Mouse (Mus musculus): ENCODE measurements around the gene Tpgs1. TPM values are rescaled to one million over a fixed set of nuclear protein-coding genes. Genes with fewer than 3 reads are reported as not detected.

Gene Tpgs1
- total RNA-seq, 2 experiments from 2014 or later: 68.5 to 80.9 TPM

DNA sequence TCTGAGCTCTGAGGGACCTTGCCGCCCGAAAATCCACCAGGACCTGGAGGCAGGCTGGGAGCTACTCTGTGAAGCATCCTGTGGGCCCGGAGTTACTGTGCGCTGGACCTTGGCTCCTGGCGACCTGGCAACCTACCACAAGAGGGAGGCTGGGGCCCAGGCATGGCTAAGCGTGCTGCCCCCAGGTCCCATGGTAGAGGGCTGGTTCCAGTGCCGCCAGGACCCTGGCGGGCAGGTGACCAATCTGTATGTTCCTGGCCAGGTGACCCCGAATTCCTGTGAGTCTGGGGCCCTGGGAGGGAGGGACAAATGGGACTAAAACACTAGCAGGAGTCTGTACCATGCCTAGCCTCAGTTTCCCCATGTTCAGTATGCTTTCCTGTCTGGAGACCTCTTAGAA lies 2.7 kb upstream of the Tpgs1 start:
- no peak for DNase-seq (ENCODE audit: low spot score in 2 of 2)

DNA sequence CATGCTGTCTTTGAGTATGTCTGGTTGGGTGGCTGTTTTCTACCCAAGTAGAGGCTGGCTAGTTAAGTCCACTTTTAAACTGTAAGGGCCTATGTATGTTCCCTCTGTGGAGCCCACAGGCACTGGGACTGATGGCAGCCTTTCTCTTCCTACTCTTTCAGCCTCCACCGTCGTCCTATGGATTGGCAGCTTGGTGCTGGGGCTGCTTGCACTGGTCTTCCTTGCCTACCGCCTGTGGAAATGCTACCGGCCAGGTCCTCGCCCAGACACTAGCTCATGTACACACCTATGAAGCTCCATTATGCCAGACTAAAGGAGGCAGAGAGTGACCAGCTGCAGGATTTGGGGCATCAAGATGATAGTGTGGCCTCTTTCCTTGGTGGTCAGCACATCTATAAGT lies 1.1 kb upstream of the Tpgs1 start:
- DNase-seq (ENCODE audit: low spot score in 2 of 2): no peak

DNA sequence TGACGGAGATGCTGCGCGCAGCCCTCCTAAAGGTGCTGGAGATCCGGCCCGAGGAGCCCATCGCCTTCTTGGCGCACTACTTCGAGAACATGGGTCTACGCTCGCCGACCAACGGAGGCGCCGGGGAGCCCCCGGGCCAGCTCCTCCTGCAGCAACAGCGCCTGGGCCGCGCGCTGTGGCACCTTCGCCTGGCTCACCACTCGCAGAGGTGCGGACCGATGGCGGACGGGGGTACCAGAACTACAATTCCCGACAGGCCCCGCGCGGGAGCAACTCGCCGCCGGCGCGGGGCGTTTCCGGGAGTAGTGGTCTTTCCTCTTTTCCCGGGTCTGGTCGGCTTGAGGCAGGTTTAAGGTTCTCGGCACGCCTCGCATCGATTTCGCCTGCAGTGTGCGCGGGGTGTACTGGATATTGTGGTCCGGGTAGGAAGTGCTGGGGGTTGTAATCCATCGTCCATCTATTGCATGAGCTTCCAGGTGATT lies 448 bp downstream of the Tpgs1 start:
- DNase-seq (ENCODE audit: low spot score in 2 of 2): peak; percentile 82 to 86

DNA sequence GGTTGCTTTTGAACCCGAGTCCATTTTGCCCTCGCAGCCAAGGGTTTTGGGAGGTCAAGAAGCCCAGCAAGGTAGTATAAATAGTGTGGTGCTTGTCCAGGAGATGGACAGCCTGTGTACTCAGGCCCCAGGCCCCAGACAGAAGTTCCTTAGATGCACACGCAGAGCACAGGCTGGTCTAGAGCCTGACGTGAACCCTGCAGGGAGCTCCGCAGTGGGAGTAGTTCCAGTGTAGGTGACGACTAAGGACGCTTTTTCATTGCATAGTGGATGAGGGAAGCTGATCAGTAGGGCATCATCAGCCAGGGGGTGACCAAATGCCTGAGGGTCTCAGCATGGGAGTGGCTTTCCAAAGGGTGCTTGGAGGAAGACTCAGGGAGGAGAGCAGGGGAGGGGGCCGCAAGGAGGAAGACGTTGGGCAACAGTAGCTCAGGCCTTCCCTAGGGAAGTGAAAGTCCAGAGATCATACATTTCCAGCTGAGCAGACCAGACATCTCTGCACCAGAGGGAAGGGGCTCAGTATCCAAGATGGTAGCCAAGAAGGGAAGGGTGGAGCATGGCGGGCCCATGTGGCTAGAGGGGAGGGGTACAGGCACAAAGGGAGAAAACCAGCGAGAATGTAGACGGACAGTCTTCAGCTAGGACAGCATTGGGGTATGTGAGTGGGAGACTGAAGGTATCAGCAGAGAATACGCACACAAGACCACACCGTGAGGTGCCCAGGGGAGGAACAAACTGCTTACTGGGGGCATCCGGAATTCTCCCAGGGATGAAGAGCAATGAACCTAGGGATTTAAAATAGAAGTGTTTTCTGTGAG lies 1.1 kb downstream of the Tpgs1 start:
- no peak for DNase-seq (ENCODE audit: low spot score in 2 of 2)

DNA sequence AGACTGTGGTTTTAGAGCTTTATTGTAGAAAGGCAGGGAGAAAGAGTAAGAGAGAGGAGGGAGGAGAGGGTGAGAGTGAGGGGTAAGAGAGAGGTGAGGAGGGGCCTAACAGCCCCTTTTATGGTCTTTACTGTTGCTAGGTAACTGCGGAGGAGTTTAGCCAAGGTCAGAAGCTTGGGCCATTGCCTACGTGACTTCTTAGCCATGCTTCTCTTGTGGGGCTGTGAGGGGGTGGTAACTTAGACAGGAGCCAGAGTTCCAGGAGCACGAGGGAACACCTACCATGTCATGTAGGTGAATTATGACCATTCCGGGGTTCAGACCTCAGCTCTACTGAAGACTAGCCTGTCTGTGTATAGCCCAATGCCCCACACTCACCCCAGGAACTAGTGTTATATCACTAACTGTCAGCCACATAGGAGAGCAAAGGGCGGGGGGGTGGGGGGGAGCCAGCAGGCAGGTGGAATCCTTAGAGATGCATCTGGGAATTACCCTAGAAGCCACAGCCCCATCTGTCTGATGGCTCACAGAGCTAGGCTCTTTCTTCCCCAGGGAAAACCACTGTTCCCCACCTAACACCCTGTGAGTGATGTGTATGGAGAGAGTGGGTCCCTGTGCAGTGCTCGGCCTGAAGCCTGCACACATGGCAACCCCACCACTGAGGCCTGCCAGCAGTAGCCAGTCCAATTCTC lies 2.4 kb downstream of the Tpgs1 start:
- no peak for DNase-seq (ENCODE audit: low spot score in 2 of 2)

DNA sequence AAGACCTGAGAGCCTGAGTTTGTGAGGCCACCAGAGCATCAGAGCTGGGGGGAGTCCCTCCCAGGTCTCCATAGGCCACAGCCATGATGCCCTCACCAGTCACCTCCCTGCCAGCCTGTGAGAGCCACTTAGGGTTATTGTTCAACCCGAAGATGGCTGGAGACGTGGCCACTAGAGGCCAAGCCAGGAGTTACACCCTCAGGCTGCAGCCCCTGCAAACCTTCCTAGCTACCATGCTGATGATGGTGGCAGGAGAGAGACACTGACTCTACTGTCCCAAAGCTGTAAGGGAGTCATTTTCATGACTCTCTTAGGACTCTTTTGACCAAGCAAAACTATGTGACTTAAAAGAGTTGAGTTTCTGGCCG lies 2.9 kb downstream of the Tpgs1 start:
- DNase-seq (ENCODE audit: low spot score in 2 of 2): no peak

DNA sequence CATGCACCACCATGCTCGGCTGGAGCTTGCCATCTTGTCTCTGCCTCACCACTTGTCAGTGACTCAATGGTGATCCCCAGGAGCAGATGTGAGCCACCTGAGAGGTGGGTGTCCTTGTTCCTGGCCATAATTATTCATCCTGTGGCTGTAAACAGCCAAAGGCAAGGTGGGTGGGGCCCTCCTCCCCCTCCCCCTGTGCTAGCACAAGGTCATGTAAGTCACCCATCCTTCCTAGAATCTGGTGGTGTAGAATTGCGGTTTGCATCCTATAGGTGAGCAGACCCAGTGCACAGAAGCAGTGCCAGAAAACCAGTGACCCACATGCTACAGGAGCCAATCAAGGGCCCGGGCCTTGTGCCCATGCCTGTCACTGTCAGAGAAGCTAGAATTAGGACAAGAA lies 3.9 kb downstream of the Tpgs1 start:
- no peak for DNase-seq (ENCODE audit: low spot score in 2 of 2)

DNA sequence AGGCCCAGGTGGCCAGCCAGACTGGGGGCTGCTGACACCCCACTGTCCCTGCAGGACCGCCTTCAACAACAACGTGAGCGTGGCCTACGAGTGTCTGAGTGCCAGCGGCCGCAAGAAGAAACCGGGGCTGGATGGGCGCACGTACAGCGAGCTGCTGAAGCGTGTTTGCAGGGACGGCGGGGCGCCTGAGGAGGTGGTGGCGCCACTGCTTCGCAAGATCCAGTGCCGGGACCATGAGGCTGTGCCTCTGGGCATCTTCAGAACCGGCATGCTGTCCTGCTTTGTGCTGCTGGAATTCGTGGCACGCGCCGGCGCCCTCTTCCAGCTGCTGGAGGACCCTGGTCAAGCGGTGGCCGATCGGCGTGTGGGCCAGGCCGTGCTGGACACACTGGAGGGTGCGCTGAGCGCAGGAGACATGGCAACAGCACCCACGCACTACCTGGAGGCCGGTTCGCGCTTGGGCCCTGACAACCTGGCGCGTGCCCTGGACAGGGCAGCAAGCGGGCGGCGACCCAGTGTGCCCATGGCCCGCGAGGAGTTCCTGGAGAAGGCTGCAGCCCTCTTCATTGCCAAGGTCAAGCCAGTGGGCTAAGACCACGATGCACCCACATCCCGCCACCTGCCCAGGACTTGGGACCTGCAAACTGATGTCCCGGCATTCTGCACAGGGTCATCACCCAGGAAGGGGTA lies 6.3 kb downstream of the Tpgs1 start:
- no peak for DNase-seq (ENCODE audit: low spot score in 2 of 2)

DNA sequence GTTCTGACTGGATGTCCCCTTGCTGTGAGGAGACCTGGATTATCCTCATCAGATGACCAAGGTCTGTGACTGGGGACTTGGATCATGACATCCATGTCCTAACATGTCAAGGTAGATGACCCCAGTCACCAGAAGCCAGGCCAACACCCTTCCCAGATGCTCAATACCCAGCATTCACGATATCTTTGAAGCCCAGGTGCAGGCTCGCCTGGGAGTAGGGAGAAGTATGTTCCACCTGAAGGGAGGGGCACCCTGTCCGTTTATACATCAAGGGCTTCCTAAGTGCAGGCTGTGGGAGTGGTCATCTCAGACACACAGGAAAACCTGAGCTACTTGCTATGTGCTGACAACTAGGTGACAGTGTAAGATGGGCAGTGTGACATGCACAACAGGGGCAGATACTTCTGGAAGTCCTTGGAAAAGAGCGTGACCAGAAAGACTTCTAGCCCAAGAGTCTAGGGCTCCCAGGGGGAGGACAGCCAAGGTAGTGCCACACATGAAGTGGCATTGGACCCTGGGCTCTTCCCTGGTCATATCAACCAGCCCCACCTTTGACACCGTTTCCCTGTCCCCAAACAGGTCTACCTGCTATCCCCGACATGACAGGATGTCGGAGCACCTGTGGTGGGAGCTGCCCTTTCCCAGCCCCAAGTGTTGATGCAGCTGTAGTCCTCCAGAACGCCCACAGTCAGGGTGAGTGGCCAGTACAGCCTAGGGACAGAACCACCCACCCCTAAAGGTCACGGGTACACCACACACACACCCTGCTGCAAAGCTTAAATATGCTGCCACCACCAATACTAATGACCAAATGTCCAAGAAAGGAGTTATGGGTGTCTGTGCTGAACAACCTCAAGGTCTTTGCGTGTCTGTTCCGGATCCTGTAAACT lies 11.7 kb downstream of the Tpgs1 start:
- DNase-seq (ENCODE audit: low spot score in 2 of 2): no peak

DNA sequence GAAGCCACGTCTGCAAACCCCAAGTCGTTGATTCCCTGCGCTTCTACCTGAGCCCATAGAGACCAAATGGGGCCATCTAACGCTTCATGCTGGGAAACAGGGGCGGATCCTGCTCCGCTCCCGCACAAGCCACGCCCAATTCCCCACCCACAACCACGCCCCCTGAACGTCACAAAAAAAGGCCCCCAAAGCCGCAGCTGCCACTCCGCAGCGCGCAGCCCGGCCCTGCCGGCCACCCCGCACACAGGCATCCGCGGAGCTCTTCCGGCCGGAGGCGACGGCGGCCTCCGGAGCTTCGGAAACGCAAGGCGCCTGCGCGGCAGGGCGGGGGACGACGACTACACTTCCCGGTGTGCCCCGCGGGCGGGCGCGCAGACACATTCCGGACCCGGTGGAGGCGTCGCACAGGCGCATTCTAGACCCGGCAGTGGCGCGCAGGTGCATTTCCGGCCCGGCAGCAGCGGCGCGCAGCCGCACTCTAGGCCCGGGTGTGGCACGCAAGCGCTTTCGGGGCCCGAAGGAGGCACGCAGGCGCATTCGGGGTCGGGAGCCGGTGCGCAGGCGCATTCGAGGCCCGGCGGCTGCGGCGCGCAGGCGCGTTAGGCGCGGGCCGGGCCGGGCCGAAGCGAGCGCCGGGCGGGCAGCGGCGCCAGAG lies 12.5 kb downstream of the Tpgs1 start, which contains the start of gene Cdc34:
TSS of gene Cdc34 (plus strand) at position 605 of the 655 bp plus-strand sequence.
- peak; percentile 97 to 99 for DNase-seq (ENCODE audit: low spot score in 2 of 2)

DNA sequence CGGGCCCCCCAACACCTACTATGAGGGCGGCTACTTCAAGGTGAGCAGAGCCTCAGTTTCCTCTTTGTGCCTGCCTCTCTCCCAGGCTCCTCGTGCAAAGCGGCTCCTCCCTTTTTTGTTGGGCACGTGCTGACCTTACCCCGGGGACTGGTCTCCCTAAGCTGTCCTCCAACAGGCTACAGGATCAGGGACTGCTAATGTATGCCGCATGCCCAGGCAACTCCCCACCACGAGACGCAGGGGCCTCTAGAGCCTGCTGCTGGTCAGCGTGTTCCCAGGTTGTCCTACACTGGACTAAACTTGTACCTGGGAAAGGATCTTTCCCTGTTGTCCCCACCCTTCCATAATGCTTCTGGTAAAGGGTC lies 13.4 kb downstream of the Tpgs1 start:
- DNase-seq (ENCODE audit: low spot score in 2 of 2): peak; percentile 49 to 52

DNA sequence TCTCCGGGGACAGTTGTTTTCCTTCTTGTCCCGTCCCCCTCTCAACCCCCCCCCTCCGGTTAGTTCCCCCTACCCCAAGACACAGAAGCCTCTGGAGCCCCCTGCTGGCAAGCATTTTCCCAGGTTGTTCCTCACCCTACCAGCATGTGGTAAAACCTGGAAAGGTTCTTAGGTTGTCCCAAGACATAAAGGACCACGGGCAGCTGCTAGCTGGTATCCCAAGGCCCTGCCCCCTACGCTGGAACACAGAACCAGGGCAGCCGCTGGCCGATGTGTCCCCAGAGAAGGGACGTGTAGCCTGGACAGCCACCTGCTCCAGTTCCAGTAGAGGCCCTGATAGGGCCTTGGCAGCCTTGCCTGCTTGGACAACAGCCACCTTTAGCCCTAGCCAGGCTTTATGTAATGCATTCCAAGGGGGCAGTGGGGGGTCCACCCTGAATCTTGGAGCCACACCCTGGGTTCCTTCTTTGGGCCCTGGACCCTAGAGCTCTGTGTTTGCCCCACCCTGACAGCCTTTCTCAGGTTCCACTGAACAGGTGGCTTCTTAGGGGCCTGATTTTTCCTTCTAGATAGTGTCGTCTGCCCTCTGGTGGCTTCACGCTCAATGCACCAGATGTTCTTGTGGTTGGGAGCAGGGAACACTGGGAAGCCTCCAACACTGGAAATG lies 13.9 kb downstream of the Tpgs1 start:
- DNase-seq (ENCODE audit: low spot score in 2 of 2): peak; percentile 69 to 74

DNA sequence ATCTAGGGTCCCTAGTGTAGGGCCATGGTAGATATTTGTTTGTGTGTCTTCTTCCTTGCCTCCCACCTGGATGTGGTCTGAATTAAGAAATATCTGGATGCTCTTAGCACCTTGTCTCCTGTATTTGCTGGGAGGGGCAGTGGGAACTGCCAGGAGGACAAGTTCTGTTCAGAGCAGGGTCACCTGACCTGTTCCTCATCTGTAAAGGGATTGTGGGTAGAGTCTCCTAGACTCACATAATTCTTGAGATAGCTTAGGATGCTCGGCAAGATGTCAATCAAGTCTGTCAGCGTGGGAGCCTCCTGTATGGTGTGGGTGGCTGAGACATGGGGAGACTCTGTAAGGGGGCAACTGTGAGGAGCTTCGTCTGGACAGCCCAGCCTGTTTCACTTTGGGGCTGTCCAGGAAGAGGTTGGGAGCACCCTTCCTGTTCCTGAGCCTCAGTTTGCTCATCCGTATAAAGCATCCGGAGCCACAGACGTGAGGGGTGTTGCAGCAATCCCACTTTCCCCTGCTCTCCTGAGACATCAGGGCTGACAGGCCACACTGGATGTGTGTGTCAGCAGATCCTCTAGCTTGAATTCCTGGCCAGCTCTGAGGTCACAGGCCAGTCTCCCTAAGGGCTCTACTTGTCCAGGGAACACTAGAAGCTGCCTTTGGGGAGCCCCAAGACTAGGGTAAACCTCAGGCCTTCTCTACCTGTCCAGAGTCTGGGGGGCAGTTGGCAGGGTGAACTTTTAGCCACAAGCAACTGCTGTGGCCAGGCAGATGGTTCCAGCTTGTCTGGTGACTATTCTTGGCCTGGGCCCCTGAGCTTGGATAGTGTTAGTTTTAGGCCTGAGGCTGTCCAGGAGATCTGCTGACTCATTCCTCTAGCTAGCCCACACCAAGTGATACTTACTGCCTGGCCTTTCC lies 14.8 kb downstream of the Tpgs1 start:
- no peak for DNase-seq (ENCODE audit: low spot score in 2 of 2)

DNA sequence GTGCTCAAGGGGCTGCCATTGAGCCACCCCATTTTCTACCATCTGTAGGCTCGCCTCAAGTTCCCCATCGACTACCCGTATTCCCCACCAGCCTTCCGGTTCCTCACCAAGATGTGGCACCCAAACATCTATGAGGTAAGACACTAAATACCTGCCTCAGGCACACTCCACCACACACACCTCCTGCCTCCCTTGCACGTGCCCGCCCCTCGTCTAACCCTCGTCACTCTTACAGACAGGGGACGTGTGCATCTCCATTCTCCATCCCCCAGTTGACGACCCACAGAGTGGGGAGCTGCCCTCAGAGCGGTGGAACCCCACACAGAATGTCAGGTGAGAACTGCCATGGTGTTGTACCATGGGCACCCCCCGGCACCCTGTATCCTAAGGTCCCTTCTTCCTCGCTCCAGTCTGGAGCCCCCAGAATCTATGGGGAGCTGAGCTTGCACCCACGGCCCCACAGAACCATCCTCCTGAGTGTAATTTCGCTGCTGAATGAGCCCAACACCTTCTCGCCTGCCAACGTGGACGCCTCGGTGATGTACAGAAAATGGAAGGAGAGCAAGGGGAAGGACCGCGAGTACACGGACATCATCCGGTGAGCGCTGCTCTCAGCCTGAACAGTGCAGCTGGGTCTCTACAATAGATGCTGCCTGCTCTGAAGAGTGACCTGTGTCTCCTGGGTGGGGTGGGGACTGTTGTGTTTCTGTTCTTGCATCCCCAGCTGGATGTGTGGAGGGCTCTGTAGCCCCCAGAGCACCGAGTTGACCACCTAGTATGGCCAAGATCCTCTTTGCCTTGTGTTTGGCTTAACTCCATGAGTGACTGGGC lies 15.8 kb downstream of the Tpgs1 start:
- no peak for DNase-seq (ENCODE audit: low spot score in 2 of 2)

DNA sequence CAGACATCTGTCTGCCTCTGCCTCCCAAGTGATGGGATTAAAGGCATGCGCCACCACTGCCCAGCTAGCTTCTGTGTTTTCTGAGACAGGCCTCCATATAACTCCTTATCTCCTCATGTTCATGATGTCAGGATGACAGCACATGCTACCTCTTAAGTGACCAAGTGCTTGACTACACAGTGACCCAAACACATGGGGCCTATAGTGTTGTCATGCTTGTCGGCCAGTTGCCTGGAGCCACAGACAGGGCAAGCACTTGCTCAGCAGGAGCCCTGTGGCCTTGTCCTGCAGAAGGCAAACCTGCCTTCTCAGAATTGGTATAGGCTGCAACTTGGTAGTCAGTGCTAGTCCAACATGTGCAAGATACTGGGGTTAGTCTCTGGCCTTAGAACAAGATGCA lies 17.1 kb downstream of the Tpgs1 start:
- no peak for DNase-seq (ENCODE audit: low spot score in 2 of 2)

DNA sequence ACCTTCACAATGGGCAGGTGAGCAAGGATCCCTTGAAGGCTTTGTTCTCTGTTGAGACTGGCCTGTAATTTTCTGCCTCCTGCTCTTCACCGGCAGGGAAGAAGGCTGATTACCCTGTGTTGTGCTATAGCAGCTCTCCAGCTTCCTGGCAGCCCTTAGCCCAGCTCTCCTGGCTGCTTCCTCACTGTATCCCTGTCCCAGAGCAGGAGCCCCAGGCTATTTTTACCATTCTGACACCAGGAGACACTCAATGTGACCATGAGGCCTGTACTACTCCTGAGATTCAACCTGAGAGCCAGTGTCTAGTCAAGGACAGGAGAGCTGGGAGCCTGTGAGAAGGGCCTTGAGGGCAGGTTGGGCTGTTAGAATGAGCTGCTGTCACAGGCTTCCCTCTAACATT lies 17.5 kb downstream of the Tpgs1 start:
- DNase-seq (ENCODE audit: low spot score in 2 of 2): no peak

DNA sequence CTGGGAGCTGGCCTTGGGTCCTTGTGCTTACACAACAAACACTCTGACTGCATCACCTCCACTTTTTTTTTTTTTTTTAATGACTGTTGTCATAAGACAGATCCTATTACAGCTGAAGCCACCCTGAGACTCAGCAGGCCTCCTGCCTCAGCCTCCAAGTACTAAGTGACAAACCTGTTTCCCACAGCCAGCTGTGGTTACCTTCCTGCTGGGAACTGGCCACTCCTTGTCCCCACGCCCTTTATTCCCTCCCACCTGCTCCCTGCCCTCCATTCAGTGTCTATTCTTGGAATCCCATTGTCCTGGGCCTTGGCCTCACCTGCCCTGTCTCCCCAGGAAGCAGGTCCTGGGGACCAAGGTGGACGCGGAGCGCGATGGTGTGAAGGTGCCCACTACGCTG lies 18.3 kb downstream of the Tpgs1 start:
- no peak for DNase-seq (ENCODE audit: low spot score in 2 of 2)

DNA sequence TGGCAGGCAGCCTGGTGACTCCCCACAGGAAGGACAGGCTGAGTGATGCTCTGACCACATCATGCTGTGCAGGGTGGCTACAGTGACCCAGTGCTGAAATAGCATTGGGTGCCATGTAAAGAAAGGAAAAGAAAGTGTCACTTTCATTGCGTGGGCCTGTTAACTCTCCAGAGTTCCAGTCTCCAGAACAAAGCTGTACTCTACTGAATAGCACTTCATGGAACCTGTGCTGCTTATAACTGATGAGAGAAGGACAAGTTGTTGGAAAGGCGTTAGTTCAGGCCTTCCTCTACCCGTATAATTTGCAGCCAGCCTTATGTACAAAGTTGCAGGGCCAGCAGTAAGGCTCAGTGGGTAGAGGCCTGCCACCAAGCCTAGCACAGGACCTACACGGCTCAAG lies 19.6 kb downstream of the Tpgs1 start, which contains the start of gene Gzmm:
TSS of gene Gzmm (plus strand) at position 301 of the 400 bp plus-strand sequence.
- no peak for DNase-seq (ENCODE audit: low spot score in 2 of 2)
